Mouse (Mus musculus): ENCODE results near the gene Sema6b. TPM values are rescaled to one million over a fixed set of nuclear protein-coding genes. Genes with fewer than 3 reads are reported as not detected.
"Not testable (repeated sequence)": the region's sequence is repeated elsewhere in the genome, so short reads cannot be mapped to it uniquely, and the experiment has no call there.

Gene Sema6b
- polyA plus RNA-seq, 2 experiments, result 3.8 to 10.5 TPM

- Histone ChIP-seq H3K27ac (replicated peaks; ENCODE audit: low read depth, low read length) (no peak overlapping the region), H3K9ac (ENCODE audit: low read depth, low read length, severe bottlenecking) (no peak overlapping the region), H3K27me3 (ENCODE audit: control insufficient read depth, insufficient read depth, low read length) (no peaks in the 10 kb centered on the region), H3K4me1 (ENCODE audit: control insufficient read depth, insufficient read depth, low read length) (no peaks in the 10 kb centered on the region), H3K4me3 (replicated peaks; ENCODE audit: low read length) (no peak overlapping the region), H3K36me3 (ENCODE audit: control insufficient read depth, insufficient read depth, low read length) (peaks cover 15% of the 10 kb centered on the region), H3K9me3 (ENCODE audit: control insufficient read depth, low read length) (no peaks in the 10 kb centered on the region), H3K4me2 (replicated peaks; ENCODE audit: low read depth, low read length, severe bottlenecking) (no peak overlapping the region)
- TF ChIP-seq POLR2A (IDR thresholded peaks at IDR 0.05; ENCODE audit: borderline replicate concordance, extremely low read depth, insufficient read depth, insufficient read length), result no peak
- DNase-seq (ENCODE audit: low spot score) (no peak), ATAC-seq (ENCODE audit: low FRiP score, low read depth) (no peak)
- 58% methylated on average over 2 of the region's 2 CpGs for WGBS
Measured at GRCm38 (mm10) chr17:56107736-56108135, 32.4 kb downstream of the Sema6b start.

GRCm38 (mm10) chr17:56106981-56107380, 33.2 kb downstream of the Sema6b start:
- Histone ChIP-seq H3K4me1 (ENCODE audit: control insufficient read depth, insufficient read depth, low read length) (no peaks in the 10 kb centered on the region), H3K4me2 (replicated peaks; ENCODE audit: low read depth, low read length, severe bottlenecking) (no peak overlapping the region), H3K9me3 (ENCODE audit: control insufficient read depth, low read length) (no peaks in the 10 kb centered on the region), H3K27me3 (ENCODE audit: control insufficient read depth, insufficient read depth, low read length) (no peaks in the 10 kb centered on the region), H3K9ac (ENCODE audit: low read depth, low read length, severe bottlenecking) (no peak overlapping the region), H3K27ac (replicated peaks; ENCODE audit: low read depth, low read length) (no peak overlapping the region), H3K36me3 (ENCODE audit: control insufficient read depth, insufficient read depth, low read length) (peaks cover 22% of the 10 kb centered on the region), H3K4me3 (replicated peaks; ENCODE audit: low read length) (no peak overlapping the region)
- ATAC-seq (ENCODE audit: low FRiP score, low read depth), result no peak
- DNase-seq (ENCODE audit: low spot score), result no peak
- WGBS, result 71% methylated on average over 4 of the region's 4 CpGs
- no peak for TF ChIP-seq POLR2A (IDR thresholded peaks at IDR 0.05; ENCODE audit: borderline replicate concordance, extremely low read depth, insufficient read depth, insufficient read length)

- H3K27me3 ChIP-seq (ENCODE audit: control insufficient read depth, insufficient read depth, low read length); H3K9me3 ChIP-seq (ENCODE audit: control insufficient read depth, low read length); H3K4me3 ChIP-seq (replicated peaks; ENCODE audit: low read length); H3K27ac ChIP-seq (replicated peaks; ENCODE audit: low read depth, low read length); H3K4me2 ChIP-seq (replicated peaks; ENCODE audit: low read depth, low read length, severe bottlenecking); ATAC-seq (ENCODE audit: low FRiP score, low read depth); H3K9ac ChIP-seq (ENCODE audit: low read depth, low read length, severe bottlenecking); H3K4me1 ChIP-seq (ENCODE audit: control insufficient read depth, insufficient read depth, low read length); DNase-seq (ENCODE audit: low spot score): not testable (repeated sequence)
- WGBS, result 100% methylated on average over 4 of the region's 4 CpGs
- H3K36me3 ChIP-seq (ENCODE audit: control insufficient read depth, insufficient read depth, low read length), result peaks cover 26% of the 10 kb centered on the region
Measured at GRCm38 (mm10) chr17:56106436-56106835, 33.7 kb downstream of the Sema6b start.

DNA sequence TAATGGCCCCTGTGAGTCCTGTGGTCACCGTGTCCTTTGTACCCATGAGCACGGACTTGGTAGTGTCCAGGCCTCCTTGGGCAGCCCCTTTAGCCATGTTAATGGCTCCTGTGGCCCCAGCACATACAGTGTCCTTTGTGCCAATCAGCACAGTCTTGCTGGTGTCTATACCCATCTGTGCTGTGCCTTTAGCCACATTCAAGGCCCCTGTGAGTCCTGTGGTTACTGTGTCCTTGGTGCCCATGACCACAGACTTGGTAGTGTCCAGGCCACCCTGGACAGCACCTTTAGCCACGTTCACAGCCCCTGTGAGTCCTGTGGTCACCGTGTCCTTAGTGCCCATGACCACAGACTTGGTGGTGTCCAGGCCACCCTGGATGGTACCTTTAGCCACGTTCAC, 35.3 kb downstream of the Sema6b start:
- not testable (repeated sequence) for H3K27ac ChIP-seq (replicated peaks; ENCODE audit: low read depth, low read length); H3K4me1 ChIP-seq (ENCODE audit: control insufficient read depth, insufficient read depth, low read length); H3K4me2 ChIP-seq (replicated peaks; ENCODE audit: low read depth, low read length, severe bottlenecking); ATAC-seq (ENCODE audit: low FRiP score, low read depth); H3K9ac ChIP-seq (ENCODE audit: low read depth, low read length, severe bottlenecking); H3K9me3 ChIP-seq (ENCODE audit: control insufficient read depth, low read length); H3K27me3 ChIP-seq (ENCODE audit: control insufficient read depth, insufficient read depth, low read length); H3K4me3 ChIP-seq (replicated peaks; ENCODE audit: low read length); DNase-seq (ENCODE audit: low spot score)
- H3K36me3 ChIP-seq (ENCODE audit: control insufficient read depth, insufficient read depth, low read length), result peaks cover 42% of the 10 kb centered on the region
- 100% methylated on average over 1 of the region's 5 CpGs for WGBS

DNA sequence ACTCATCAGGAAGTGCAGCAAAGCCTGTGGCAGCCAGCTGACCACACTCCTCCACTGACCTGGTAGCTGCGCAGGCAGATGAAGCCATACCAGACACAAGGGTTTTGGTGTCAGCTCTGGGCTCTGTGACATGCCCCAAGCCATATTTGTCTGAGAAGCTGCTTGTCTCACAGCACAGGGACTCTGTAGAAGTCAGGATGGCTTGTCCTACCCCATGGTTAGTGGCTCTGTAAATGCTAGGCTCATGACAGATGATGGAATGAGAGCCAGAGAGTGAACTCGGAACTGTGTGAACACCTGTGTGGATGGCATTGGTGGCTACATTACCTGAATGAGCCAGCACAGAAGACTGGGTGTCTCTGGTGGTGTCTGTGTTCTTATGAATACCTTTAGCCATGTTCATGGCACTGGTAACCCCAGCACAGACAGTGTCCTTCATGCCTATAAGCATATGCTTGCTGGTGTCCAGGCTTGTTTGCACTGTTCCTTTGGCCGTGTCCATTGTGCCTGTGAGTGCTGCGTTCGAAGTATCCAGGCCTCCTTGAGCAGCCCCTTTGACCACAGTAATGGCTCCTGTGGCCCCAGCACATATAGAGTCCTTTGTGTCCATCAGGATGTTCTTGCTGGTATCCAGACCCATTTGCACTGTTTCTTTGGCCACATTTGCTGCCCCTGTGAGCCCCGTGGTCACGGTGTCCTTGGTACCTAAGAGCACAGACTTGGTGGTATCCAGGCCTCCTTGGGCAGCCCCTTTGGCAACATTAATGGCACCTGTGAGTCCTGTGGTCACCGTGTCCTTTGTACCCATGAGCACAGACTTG, 36.5 kb downstream of the Sema6b start:
- WGBS, result 93% methylated on average over 8 of the region's 8 CpGs
- H3K4me1 ChIP-seq (ENCODE audit: control insufficient read depth, insufficient read depth, low read length), result no peaks in the 10 kb centered on the region
- no peak overlapping the region for H3K27ac ChIP-seq (replicated peaks; ENCODE audit: low read depth, low read length)
- H3K9me3 ChIP-seq (ENCODE audit: control insufficient read depth, low read length), result no peaks in the 10 kb centered on the region
- no peak for ATAC-seq (ENCODE audit: low FRiP score, low read depth)
- H3K4me2 ChIP-seq (replicated peaks; ENCODE audit: low read depth, low read length, severe bottlenecking), result no peak overlapping the region
- H3K4me3 ChIP-seq (replicated peaks; ENCODE audit: low read length), result no peak overlapping the region
- no peak for TF ChIP-seq POLR2A (IDR thresholded peaks at IDR 0.05; ENCODE audit: borderline replicate concordance, extremely low read depth, insufficient read depth, insufficient read length)
- H3K36me3 ChIP-seq (ENCODE audit: control insufficient read depth, insufficient read depth, low read length), result peaks cover 51% of the 10 kb centered on the region
- DNase-seq (ENCODE audit: low spot score), result no peak
- H3K9ac ChIP-seq (ENCODE audit: low read depth, low read length, severe bottlenecking), result no peak overlapping the region
- no peaks in the 10 kb centered on the region for H3K27me3 ChIP-seq (ENCODE audit: control insufficient read depth, insufficient read depth, low read length)
